Mouse (Mus musculus): ENCODE measurements at regions not wholly inside any gene's neighbourhood (a gene's known extent, or its start where the extent isn't known, plus 50 kb on each side); places are given as distances from the start of the nearest gene placed in this dataset.

- in situ Hi-C loops (cut with MboI, MseI): loop anchor here (5.0 kb wide), 1 partner anchor 198 kb away; no protein-coding TSS in a partner anchor
These were observed 52.8 kb upstream of the Nfe2l3 start for GRCm38 (mm10) chr6:51379560-51380274.

GRCm38 (mm10) chr6:51380275-51380575 lies 52.2 kb upstream of the Nfe2l3 start:
- in situ Hi-C loops (cut with MboI, MseI): loop anchor here (5.0 kb wide), 1 partner anchor 197 kb away; no protein-coding TSS in a partner anchor

- in situ Hi-C loops (cut with MboI, MseI): loop anchor here (5.0 kb wide), 1 partner anchor 196 kb away; no protein-coding TSS in a partner anchor
These were observed 51.0 kb upstream of the Nfe2l3 start for GRCm38 (mm10) chr6:51381465-51381864.
